Mouse (Mus musculus) heart, embryonic 13.5 days (tissue): ENCODE measurements around the gene Col5a1. TPM values are rescaled to one million over a fixed set of nuclear protein-coding genes. Genes with fewer than 3 reads are reported as not detected.
A peak's percentile ranks its signal among the peaks of the same experiment; 100 is the strongest.

ENCODE experiments used
- ATAC-seq: fragments of 200-750 bp; cut with Nextera tagmentation; 2 replicates; pipeline ENCODE4 v1.8.0; 2017; ENCODE audit warnings: moderate TSS enrichment; ENCODE audit not compliant: insufficient number of reproducible peaks, low FRiP score, low TSS enrichment; ENCODE audit errors: extremely low read depth
- H3K27ac ChIP-seq: fragments of 300-500 bp; sonication (generic); replicated peaks from 2 replicates; pipeline ENCODE4 v1.5.1; 2015; ENCODE audit warnings: moderate library complexity, mild to moderate bottlenecking, inconsistent platforms
- H3K27me3 ChIP-seq: fragments of 300-500 bp; sonication (generic); replicated peaks from 2 replicates; pipeline ENCODE4 v1.6.1; 2015; ENCODE audit warnings: mild to moderate bottlenecking, inconsistent platforms
- H3K36me3 ChIP-seq: fragments of 300-500 bp; sonication (generic); 2 replicates; pipeline ENCODE4 v1.6.1; 2015; ENCODE audit warnings: mild to moderate bottlenecking, inconsistent platforms
- H3K4me1 ChIP-seq: fragments of 300-500 bp; sonication (generic); 2 replicates; pipeline ENCODE4 v1.6.1; 2015; ENCODE audit warnings: inconsistent platforms
- H3K4me2 ChIP-seq: fragments of 300-500 bp; sonication (generic); 2 replicates; pipeline ENCODE4 v1.6.1; 2015; ENCODE audit warnings: inconsistent platforms, mild to moderate bottlenecking, moderate library complexity
- H3K4me3 ChIP-seq: fragments of 300-500 bp; sonication (generic); 2 replicates; pipeline ENCODE4 v1.5.1; 2015; ENCODE audit warnings: moderate library complexity, mild to moderate bottlenecking, inconsistent platforms
- H3K9ac ChIP-seq: fragments of 300-500 bp; sonication (generic); 2 replicates; pipeline ENCODE4 v1.6.1; 2015; ENCODE audit warnings: inconsistent platforms, mild to moderate bottlenecking, moderate library complexity
- H3K9me3 ChIP-seq: fragments of 300-500 bp; sonication (generic); 2 replicates; pipeline ENCODE4 v1.6.1; 2016; ENCODE audit warnings: inconsistent platforms
- WGBS: fragments of 180-500 bp; shearing (Covaris S2); methylation state at CpG from one replicate; pipeline ENCODE4 v1.1.7; 2015; ENCODE audit warnings: mixed read lengths; 5-methylcytosine and 5-hydroxymethylcytosine counted together
- polyA plus RNA-seq: library from polyadenylated mRNA; unstranded; fragments of >200 nt; fragmentation: Nextera tagmentation; extraction: Ambion mirVana; gene quantifications from 2 replicates; pipeline ENCODE4 v1.2.1, GENCODE M21; 2015

Col5a1 gene
- polyA plus RNA-seq, 1 experiment from 2014 or later: 48.8 TPM

- H3K36me3 ChIP-seq: no peaks in the 10 kb centered on the region
These were observed 13.7 kb downstream of the Col5a1 start for GRCm38 (mm10) chr2:27899894-27900293.

DNA sequence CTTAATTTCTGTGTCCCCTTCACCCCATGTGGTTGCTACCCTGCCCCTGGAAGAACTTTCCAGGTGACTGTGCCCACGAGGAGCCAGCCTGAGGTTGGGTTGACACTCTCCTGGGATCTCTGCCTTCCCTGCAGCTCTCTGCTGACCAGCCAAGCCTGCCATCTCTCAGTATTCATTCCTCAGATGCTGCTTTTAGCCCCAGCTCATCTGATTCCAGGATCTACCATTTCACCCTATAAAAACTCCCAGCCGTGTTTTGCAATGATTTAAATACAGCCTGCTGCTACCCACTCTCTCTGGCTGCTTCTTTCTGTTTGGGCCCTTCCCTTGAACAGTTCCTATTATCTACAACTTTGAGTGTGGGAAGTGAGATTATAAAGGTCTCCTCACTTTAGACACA, 14.9 kb downstream of the Col5a1 start:
- H3K4me1 ChIP-seq: peaks cover 50% of the 10 kb centered on the region
- WGBS: 18% methylated on average over 2 of the region's 2 CpGs
- H3K9me3 ChIP-seq: no peaks in the 10 kb centered on the region
- H3K4me2 ChIP-seq: peak overlapping the region; percentile 1; the same call in 1 of the 2 replicates
- no peak overlapping the region for H3K4me3 ChIP-seq
- no peaks in the 10 kb centered on the region for H3K36me3 ChIP-seq
- H3K27me3 ChIP-seq: no peaks in the 10 kb centered on the region
- peak overlapping the region; percentile 74 for H3K27ac ChIP-seq
- peak overlapping the region; percentile 56 for H3K9ac ChIP-seq
- no peak for ATAC-seq

More at GRCm38 (mm10) chr2:27899894-27900293, 13.7 kb downstream of the Col5a1 start:
- H3K4me1 ChIP-seq: peaks cover 55% of the 10 kb centered on the region
- H3K27ac ChIP-seq: no peak overlapping the region
- H3K27me3 ChIP-seq: no peaks in the 10 kb centered on the region
- ATAC-seq: no peak
- WGBS: 63% methylated on average over 3 of the region's 3 CpGs
- no peak overlapping the region for H3K4me2 ChIP-seq
- H3K4me3 ChIP-seq: no peak overlapping the region
- no peak overlapping the region for H3K9ac ChIP-seq
- no peaks in the 10 kb centered on the region for H3K9me3 ChIP-seq

DNA sequence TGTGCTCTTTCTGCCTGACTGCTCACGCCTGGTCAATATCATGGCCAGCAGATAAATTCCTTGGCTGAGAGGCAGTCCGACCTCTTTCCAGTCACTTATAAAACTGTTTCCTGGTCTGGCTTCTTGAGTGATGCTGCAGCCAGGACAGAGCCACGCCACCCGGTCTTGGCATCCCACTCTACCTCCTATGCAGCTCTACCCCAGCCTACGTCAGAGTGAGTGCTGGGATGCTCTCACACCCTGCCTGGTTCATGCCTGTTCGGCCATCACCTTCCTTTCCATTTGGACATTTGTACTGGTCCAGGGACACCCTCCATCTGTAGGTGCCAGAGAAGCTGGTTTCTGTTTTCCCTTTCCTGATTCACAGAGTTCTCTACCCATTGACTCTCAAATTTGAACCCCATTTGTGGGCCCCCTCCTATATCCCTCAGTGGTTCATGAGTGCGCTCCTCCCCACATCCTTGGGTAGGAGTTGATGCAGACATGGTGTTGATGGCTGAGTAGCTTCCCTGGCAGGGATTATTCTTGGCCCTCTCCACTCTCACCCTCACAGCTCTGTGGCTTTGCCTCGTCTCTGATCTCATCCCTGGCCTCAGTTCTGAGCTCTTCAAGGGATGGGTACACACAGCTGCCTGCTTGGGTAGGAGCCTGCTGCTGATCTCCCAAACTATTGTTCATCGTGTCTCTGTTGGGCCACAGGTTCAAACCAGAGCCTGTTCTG, 15.5 kb downstream of the Col5a1 start:
- WGBS: 35% methylated on average over 9 of the region's 9 CpGs
- H3K4me1 ChIP-seq: peaks cover 48% of the 10 kb centered on the region
- H3K9ac ChIP-seq: peak overlapping the region; percentile 56; the same call in 1 of the 2 replicates
- no peak overlapping the region for H3K4me3 ChIP-seq
- H3K27me3 ChIP-seq: no peaks in the 10 kb centered on the region
- no peaks in the 10 kb centered on the region for H3K36me3 ChIP-seq
- no peaks in the 10 kb centered on the region for H3K9me3 ChIP-seq
- H3K4me2 ChIP-seq: peak overlapping the region; percentile 1; the same call in 1 of the 2 replicates
- ATAC-seq: no peak
- peak overlapping the region; percentile 74 for H3K27ac ChIP-seq

GRCm38 (mm10) chr2:27902318-27902717, 16.1 kb downstream of the Col5a1 start:
- no peak for ATAC-seq
- no peak overlapping the region for H3K4me3 ChIP-seq
- H3K4me2 ChIP-seq: no peak overlapping the region
- peaks cover 41% of the 10 kb centered on the region for H3K4me1 ChIP-seq
- H3K27me3 ChIP-seq: no peaks in the 10 kb centered on the region
- no peaks in the 10 kb centered on the region for H3K36me3 ChIP-seq
- no peak overlapping the region for H3K27ac ChIP-seq
- no peak overlapping the region for H3K9ac ChIP-seq
- H3K9me3 ChIP-seq: no peaks in the 10 kb centered on the region
- WGBS: 80% methylated on average over 3 of the region's 3 CpGs

- Histone ChIP-seq H3K27me3 (no peaks in the 10 kb centered on the region), H3K9me3 (no peaks in the 10 kb centered on the region), H3K4me1 (peaks cover 21% of the 10 kb centered on the region), H3K4me2 (no peak overlapping the region), H3K27ac (no peak overlapping the region), H3K36me3 (no peaks in the 10 kb centered on the region), H3K4me3 (no peak overlapping the region), H3K9ac (no peak overlapping the region)
- 46% methylated on average over 2 of the region's 2 CpGs for WGBS
- no peak for ATAC-seq
These were observed 19.2 kb downstream of the Col5a1 start for GRCm38 (mm10) chr2:27905411-27905810.

- no peak for ATAC-seq
- no peaks in the 10 kb centered on the region for H3K36me3 ChIP-seq
- no peak overlapping the region for H3K27ac ChIP-seq
- WGBS: 86% methylated on average over 3 of the region's 3 CpGs
- no peaks in the 10 kb centered on the region for H3K9me3 ChIP-seq
- peaks cover 12% of the 10 kb centered on the region for H3K4me1 ChIP-seq
- H3K9ac ChIP-seq: no peak overlapping the region
- no peak overlapping the region for H3K4me2 ChIP-seq
- H3K4me3 ChIP-seq: no peak overlapping the region
- no peaks in the 10 kb centered on the region for H3K27me3 ChIP-seq
These were observed 24.3 kb downstream of the Col5a1 start for GRCm38 (mm10) chr2:27910501-27910900.

DNA sequence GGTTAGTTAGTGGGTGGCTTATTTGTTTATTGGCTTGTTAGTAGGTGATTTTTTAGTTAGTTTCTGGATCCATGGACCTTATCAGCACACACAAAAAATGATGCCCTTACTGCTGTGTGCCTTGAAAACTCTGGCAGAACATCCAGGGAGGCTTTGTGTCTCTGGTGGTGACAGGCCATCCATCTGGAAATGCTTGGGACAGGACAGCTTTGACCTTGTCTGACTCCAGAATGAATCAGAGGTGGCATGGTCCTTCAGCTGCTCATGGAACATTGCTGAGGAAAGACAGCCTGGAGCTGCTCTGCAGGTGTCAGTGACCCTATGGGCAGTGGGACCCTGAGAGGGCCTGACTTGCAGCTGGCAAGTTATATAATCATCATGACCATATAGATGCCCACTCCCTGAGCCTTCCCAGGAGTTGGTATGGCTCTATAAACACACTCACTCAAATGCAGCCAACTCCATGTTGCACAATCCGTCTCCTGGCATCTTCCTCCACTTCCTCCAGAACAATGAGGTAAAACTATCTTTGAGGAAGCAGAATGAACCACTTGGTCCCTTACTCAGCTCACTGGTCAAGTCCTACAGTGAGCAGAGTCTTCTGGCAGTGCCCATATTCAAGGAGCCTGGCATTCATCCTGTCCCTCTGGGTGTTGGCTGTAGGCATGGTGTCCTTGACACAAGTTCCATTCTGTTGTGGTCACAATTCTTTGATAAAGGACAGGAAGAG, 26.5 kb downstream of the Col5a1 start:
- Histone ChIP-seq H3K27me3 (no peaks in the 10 kb centered on the region), H3K27ac (no peak overlapping the region), H3K4me3 (no peak overlapping the region), H3K4me2 (no peak overlapping the region), H3K9ac (no peak overlapping the region), H3K9me3 (no peaks in the 10 kb centered on the region), H3K36me3 (no peaks in the 10 kb centered on the region), H3K4me1 (peaks cover 34% of the 10 kb centered on the region)
- WGBS: 84% methylated on average over 1 of the region's 1 CpGs
- no peak for ATAC-seq

GRCm38 (mm10) chr2:27915726-27916125, 29.5 kb downstream of the Col5a1 start:
- Histone ChIP-seq H3K4me1 (peaks cover 49% of the 10 kb centered on the region), H3K36me3 (no peaks in the 10 kb centered on the region), H3K27me3 (no peaks in the 10 kb centered on the region), H3K4me2 (no peak overlapping the region), H3K27ac (0 out of 2 replicates have a peak overlapping the region, but pooled peaks have one; percentile 44), H3K9me3 (no peaks in the 10 kb centered on the region), H3K4me3 (no peak overlapping the region), H3K9ac (peak overlapping the region; percentile 34; the same call in 1 of the 2 replicates)
- ATAC-seq: no peak
- 52% methylated on average over 4 of the region's 4 CpGs for WGBS

GRCm38 (mm10) chr2:27916316-27916715, 30.1 kb downstream of the Col5a1 start:
- Histone ChIP-seq H3K4me1 (peaks cover 49% of the 10 kb centered on the region), H3K36me3 (no peaks in the 10 kb centered on the region), H3K4me2 (no peak overlapping the region), H3K4me3 (no peak overlapping the region), H3K27ac (peak overlapping the region; percentile 44), H3K9me3 (no peaks in the 10 kb centered on the region), H3K9ac (peak overlapping the region; percentile 34; the same call in 1 of the 2 replicates), H3K27me3 (no peaks in the 10 kb centered on the region)
- peak; percentile 49; the same call in 1 of the 2 replicates for ATAC-seq
- WGBS: 28% methylated on average over 2 of the region's 2 CpGs

GRCm38 (mm10) chr2:27917177-27917576, 31.0 kb downstream of the Col5a1 start:
- Histone ChIP-seq H3K27ac (no peak overlapping the region), H3K36me3 (no peaks in the 10 kb centered on the region), H3K4me2 (no peak overlapping the region), H3K9me3 (no peaks in the 10 kb centered on the region), H3K4me1 (peaks cover 49% of the 10 kb centered on the region), H3K27me3 (no peaks in the 10 kb centered on the region), H3K9ac (no peak overlapping the region), H3K4me3 (no peak overlapping the region)
- no peak for ATAC-seq
- WGBS: 87% methylated on average over 3 of the region's 3 CpGs

GRCm38 (mm10) chr2:27918106-27918505, 31.9 kb downstream of the Col5a1 start:
- Histone ChIP-seq H3K9me3 (no peaks in the 10 kb centered on the region), H3K36me3 (no peaks in the 10 kb centered on the region), H3K4me3 (no peak overlapping the region), H3K4me2 (no peak overlapping the region), H3K27ac (no peak overlapping the region), H3K4me1 (peaks cover 43% of the 10 kb centered on the region), H3K9ac (peak overlapping the region; percentile 17; the same call in 1 of the 2 replicates), H3K27me3 (no peaks in the 10 kb centered on the region)
- no peak for ATAC-seq
- WGBS: 68% methylated on average over 7 of the region's 7 CpGs
